Mouse (Mus musculus) Patski (cell line): ENCODE measurements around the gene Ly6g5b. TPM values are rescaled to one million over a fixed set of nuclear protein-coding genes. Genes with fewer than 3 reads are reported as not detected.
A peak's percentile ranks its signal among the peaks of the same experiment; 100 is the strongest.

Experiments used
- ATAC-seq: fragments of 100-300 bp; one replicate; pipeline ENCODE4 v1.8.0; 2021
- CTCF ChIA-PET: fragments of 350-600 bp; sonication (Branson Sonifier 250); formaldehyde crosslinking; loops from one replicate; lab custom pipeline; 2022; ENCODE audit warnings: inconsistent platforms; lab: Charles Lee
- POLR2A ChIA-PET: fragments of 350-600 bp; sonication (Branson Sonifier 250); formaldehyde crosslinking; loops from one replicate; lab custom pipeline; 2022; ENCODE audit warnings: antibody characterized with exemption, inconsistent platforms; lab: Charles Lee
- DNase-seq: peaks from one replicate; pipeline ENCODE4 v3.0.0-alpha.2; 2011; ENCODE audit warnings: low read depth, low spot score
- H3K27me3 ChIP-seq: fragments of 371-371 bp; one replicate; pipeline ENCODE4 v1.5.1; 2021
- CTCF ChIP-seq: fragments of 100-300 bp; IDR thresholded peaks from one replicate; pipeline ENCODE4 v1.5.1; 2021
- in situ Hi-C: fragments of 300-500 bp; cut with MboI; formaldehyde crosslinking; loops from 3 replicates; pipeline ENCODE4 v1.11.1; 2018; ENCODE audit warnings: low pct_unique_long_range_greater_than_20kb, mixed read lengths
- polyA plus RNA-seq: library from polyadenylated mRNA; unstranded; gene quantifications from one replicate; pipeline ENCODE4 v1.2.3, GENCODE M21; 2021

Gene Ly6g5b
- polyA plus RNA-seq, 1 experiment from 2014 or later: 0.27 TPM

DNA sequence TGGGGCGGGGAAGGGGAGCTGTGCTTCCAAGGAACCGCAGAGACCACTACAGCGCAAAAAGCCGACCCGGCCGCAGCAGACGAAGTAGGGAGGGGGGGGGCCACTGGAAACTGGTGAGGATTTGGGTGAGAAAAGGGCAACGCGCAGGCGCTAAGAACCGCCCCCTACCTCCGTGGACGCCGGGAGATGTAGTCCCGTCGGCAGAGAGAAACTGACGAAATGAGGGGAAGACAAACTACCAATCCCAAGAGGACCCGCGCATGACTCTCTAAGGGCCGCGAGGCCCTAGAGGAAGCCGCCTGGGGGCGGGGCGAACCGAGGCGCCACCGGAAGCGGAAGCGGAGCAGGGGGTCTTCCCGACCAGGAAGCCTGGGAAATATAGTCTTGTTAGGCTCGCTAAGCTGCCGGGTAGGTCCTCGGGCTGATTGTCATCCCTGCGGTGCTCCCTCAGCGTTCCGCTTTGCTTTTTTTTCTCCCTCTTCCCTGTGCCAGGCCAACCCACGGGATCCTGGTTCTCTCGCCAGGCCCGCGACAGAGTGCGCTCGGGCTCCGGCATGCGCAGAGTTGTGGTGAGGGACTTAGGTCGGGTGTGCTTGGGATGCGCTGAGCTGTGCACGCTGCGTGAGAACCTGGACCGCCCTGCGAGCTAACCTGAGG, 6.0 kb upstream of the Ly6g5b start, which contains the start of gene Gpank1:
TSS of gene Gpank1 (plus strand) at position 313 of the 657 bp plus-strand sequence.
- ChIA-PET POLR2A (interaction anchor here (0.7 to 1.6 kb wide), 4 partner anchors 10 to 120 kb away, joined by 3 read pairs; no protein-coding TSS in a partner anchor), CTCF (interaction anchor here (0.8 to 1.8 kb wide), 3 partner anchors 26 to 99 kb away, joined by 3 to 5 read pairs (median 3); no protein-coding TSS in a partner anchor)
- DNase-seq: peak; percentile 87
- TF ChIP-seq CTCF: no peak
- ATAC-seq: peak; percentile 89
- H3K27me3 ChIP-seq: no peaks in the 10 kb centered on the region
- in situ Hi-C loops: no loop called here

DNA sequence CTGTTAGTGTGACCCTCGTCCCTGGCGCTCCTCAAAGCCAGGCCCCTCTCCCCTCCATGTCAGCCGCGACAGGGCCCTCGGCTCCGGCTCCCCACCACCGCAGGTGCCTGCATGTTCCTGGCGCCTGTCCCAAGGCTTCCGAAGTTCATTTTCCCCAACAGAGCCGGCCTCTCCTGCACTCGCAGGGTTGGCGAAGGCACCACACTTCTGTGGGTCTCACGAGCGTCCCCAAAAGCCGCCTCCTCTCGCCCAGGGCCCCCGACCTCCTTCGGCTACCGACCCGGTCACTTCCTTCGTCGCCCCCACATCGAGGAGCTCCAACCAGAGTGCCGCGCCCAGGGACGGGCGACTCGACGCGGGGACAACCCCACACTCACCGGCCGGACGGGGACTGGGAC, 5.5 kb upstream of the Ly6g5b start:
- peak; percentile 5 for ATAC-seq
- in situ Hi-C loops: no loop called here
- no peak for DNase-seq

DNA sequence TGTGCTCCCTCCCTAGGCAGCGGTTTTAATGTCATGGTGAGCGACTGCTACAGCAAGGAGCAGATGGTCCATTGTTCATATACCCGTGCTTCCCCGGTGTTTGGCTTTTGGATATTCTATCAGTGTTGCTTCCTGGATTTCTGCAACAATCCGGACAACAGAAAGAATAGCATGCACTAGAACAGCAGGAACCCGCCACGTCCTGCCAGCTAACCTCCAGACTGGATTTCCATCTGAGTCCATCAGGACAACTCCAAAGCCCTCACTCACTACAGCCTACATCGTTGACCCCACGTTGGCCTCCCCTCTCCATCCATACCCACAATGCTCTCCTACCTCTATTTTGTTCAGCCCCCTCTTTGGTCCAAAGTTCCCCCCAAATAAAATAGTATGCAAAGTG, 3.5 kb downstream of the Ly6g5b start:
- in situ Hi-C loops: loop anchor here (5.0 kb wide), 1 partner anchor 89 kb away; no protein-coding TSS in a partner anchor
- DNase-seq (no peak), ATAC-seq (no peak)
- CTCF ChIA-PET: no interaction called here
- H3K27me3 ChIP-seq: no peaks in the 10 kb centered on the region
- POLR2A ChIA-PET: interaction anchor here (1.4 kb wide), 1 partner anchor 9 kb away, joined by 3 read pairs; the partner anchor contains the start of gene Gpank1
- TF ChIP-seq CTCF: no peak

More for the DNA sequence above, 5.5 kb upstream of the Ly6g5b start:
- ChIA-PET POLR2A (interaction anchor here (0.9 to 1.6 kb wide), 3 partner anchors 10 to 102 kb away, joined by 3 read pairs; no protein-coding TSS in a partner anchor), CTCF (interaction anchor here (0.8 to 1.8 kb wide), 2 partner anchors 47 to 99 kb away, joined by 3 to 5 read pairs; no protein-coding TSS in a partner anchor)
- no peak for TF ChIP-seq CTCF
- no peaks in the 10 kb centered on the region for H3K27me3 ChIP-seq

- no peaks in the 10 kb centered on the region for H3K27me3 ChIP-seq
- in situ Hi-C loops: no loop called here
- ChIA-PET POLR2A (no interaction called here), CTCF (interaction anchor here (1.4 kb wide), 1 partner anchor 88 kb away, joined by 3 read pairs; no protein-coding TSS in a partner anchor)
- ATAC-seq (no peak), DNase-seq (no peak)
- no peak for TF ChIP-seq CTCF
Observed at GRCm38 (mm10) chr17:35108097-35108496, 7.1 kb downstream of the Ly6g5b start, which contains the start of gene Ly6g5c. Gene Ly6g5c (plus strand): TSS chr17:35108279.

DNA sequence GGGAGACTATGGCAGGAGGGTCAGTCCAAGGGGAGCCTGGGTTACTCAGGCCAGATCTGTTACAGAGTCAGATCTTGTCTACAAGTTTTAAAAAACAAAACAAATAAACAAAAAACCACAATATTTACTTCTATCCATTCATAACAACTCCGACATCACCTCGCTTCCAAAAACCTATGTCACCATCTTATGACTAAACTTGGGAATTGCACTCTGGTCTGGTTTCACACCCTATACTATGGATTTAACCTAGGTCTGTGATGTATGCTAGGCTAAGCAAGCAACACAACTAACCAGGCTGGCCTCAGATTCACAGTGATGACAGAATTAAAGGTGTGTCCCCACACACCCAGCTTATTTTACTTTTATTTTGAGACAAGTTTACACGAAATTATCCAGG, 8.7 kb downstream of the Ly6g5b start:
- ChIA-PET POLR2A (interaction anchor here (0.6 to 0.9 kb wide), 2 partner anchors 48 to 81 kb away, joined by 4 to 6 read pairs; partner anchors contain the start of gene Ddah2), CTCF (interaction anchor here (0.9 to 2.0 kb wide), 6 partner anchors 18 to 88 kb away, joined by 3 to 4 read pairs (median 3); no protein-coding TSS in a partner anchor)
- ATAC-seq (no peak), DNase-seq (no peak)
- in situ Hi-C loops: no loop called here
- no peaks in the 10 kb centered on the region for H3K27me3 ChIP-seq
- no peak for TF ChIP-seq CTCF

- POLR2A ChIA-PET: interaction anchor here (0.9 kb wide), 1 partner anchor 47 kb away, joined by 4 read pairs; the partner anchor contains the start of gene Ddah2
- DNase-seq: no peak
- no peaks in the 10 kb centered on the region for H3K27me3 ChIP-seq
- in situ Hi-C loops: no loop called here
- CTCF ChIA-PET: interaction anchor here (0.9 to 2.0 kb wide), 6 partner anchors 10 to 88 kb away, joined by 3 to 4 read pairs (median 4); no protein-coding TSS in a partner anchor
- no peak for TF ChIP-seq CTCF
- ATAC-seq: no peak
Observed at GRCm38 (mm10) chr17:35105740-35106389, 9.4 kb downstream of the Ly6g5b start.

- ChIA-PET CTCF (interaction anchor here (0.9 to 1.8 kb wide), 3 partner anchors 9 to 157 kb away, joined by 3 to 4 read pairs (median 3); no protein-coding TSS in a partner anchor), POLR2A (interaction anchor here (1.0 kb wide), 1 partner anchor 13 kb away, joined by 4 read pairs; no protein-coding TSS in a partner anchor)
- H3K27me3 ChIP-seq: no peaks in the 10 kb centered on the region
- ATAC-seq (no peak), DNase-seq (no peak)
- in situ Hi-C loops: no loop called here
- no peak for TF ChIP-seq CTCF
Observed at GRCm38 (mm10) chr17:35104754-35105153, 10.5 kb downstream of the Ly6g5b start.

DNA sequence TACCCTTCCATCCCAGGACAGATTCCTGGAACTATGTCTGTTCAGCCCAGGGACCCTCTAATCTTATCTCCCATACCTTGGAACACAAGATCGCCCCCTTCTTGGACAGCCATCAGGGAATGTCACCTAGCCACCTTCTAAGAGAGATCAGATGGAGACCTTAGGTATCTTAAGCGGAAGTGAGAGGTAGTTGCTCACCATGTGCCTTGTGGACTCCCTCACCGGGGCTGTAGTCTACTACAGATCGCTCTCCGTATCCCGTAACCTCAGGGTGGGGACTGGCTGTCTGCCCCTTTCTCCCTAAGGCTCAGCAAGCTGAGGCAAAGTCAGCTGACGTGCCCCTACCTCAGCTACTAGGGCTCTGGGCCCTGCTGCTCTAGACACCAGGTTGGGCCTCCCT, 11.1 kb downstream of the Ly6g5b start:
- no peak for DNase-seq
- ChIA-PET CTCF (interaction anchor here (0.9 to 1.5 kb wide), 2 partner anchors 97 to 156 kb away, joined by 3 read pairs; no protein-coding TSS in a partner anchor), POLR2A (interaction anchor here (1.0 kb wide), 1 partner anchor 14 kb away, joined by 4 read pairs; no protein-coding TSS in a partner anchor)
- ATAC-seq: no peak
- no peak for TF ChIP-seq CTCF
- H3K27me3 ChIP-seq: no peaks in the 10 kb centered on the region
- in situ Hi-C loops: no loop called here

GRCm38 (mm10) chr17:35103221-35103690, 12.0 kb downstream of the Ly6g5b start:
- H3K27me3 ChIP-seq: no peaks in the 10 kb centered on the region
- in situ Hi-C loops: no loop called here
- ChIA-PET CTCF (no interaction called here), POLR2A (interaction anchor here (0.6 kb wide), 1 partner anchor 9 kb away, joined by 4 read pairs; no protein-coding TSS in a partner anchor)
- ATAC-seq: no peak
- TF ChIP-seq CTCF: no peak
- no peak for DNase-seq

GRCm38 (mm10) chr17:35102299-35102698, 12.9 kb downstream of the Ly6g5b start:
- no peaks in the 10 kb centered on the region for H3K27me3 ChIP-seq
- DNase-seq: no peak
- ChIA-PET CTCF (no interaction called here), POLR2A (interaction anchor here (0.8 kb wide), 1 partner anchor 151 kb away, joined by 3 read pairs; no protein-coding TSS in a partner anchor)
- TF ChIP-seq CTCF: no peak
- no peak for ATAC-seq
- in situ Hi-C loops: no loop called here
